Mouse (Mus musculus) heart, postnatal 0 days (tissue): Measurements from ENCODE around the gene Sipa1l3. TPM values are rescaled to one million over a fixed set of nuclear protein-coding genes. Genes with fewer than 3 reads are reported as not detected.
A peak's percentile ranks its signal among the peaks of the same experiment; 100 is the strongest.

Experiments
- ATAC-seq: fragments of 200-750 bp; cut with Nextera tagmentation; 2 replicates; pipeline ENCODE4 v1.8.0; 2017; ENCODE audit warnings: low read depth, moderate number of reproducible peaks, moderate library complexity; ENCODE audit not compliant: insufficient read depth
- DNase-seq: peaks from one replicate; pipeline ENCODE4 v3.0.0-alpha.2; 2016; ENCODE audit warnings: low spot score
- H3K27ac ChIP-seq: fragments of 300-500 bp; sonication (generic); 2 replicates; pipeline ENCODE4 v1.5.1; 2014; ENCODE audit warnings: low read depth, mild to moderate bottlenecking
- H3K27me3 ChIP-seq: fragments of 300-500 bp; sonication (generic); 2 replicates; pipeline ENCODE4 v1.6.1; 2014; ENCODE audit warnings: low read length, mixed read lengths; ENCODE audit not compliant: control insufficient read depth, insufficient read depth
- H3K36me3 ChIP-seq: fragments of 300-500 bp; sonication (generic); replicated peaks from 2 replicates; pipeline ENCODE4 v1.6.1; 2014; ENCODE audit warnings: low read length, mixed read lengths; ENCODE audit not compliant: control insufficient read depth, insufficient read depth
- H3K4me1 ChIP-seq: fragments of 300-500 bp; sonication (generic); 2 replicates; pipeline ENCODE4 v1.6.1; 2014; ENCODE audit warnings: antibody characterized with exemption; ENCODE audit not compliant: control insufficient read depth, insufficient read depth
- H3K4me2 ChIP-seq: fragments of 300-500 bp; sonication (generic); 2 replicates; pipeline ENCODE4 v1.6.1; 2014; ENCODE audit warnings: low read depth, mild to moderate bottlenecking, low read length, moderate library complexity
- H3K4me3 ChIP-seq: fragments of 300-500 bp; sonication (generic); 2 replicates; pipeline ENCODE4 v1.5.1; 2014; ENCODE audit warnings: low read depth, low read length
- H3K9ac ChIP-seq: fragments of 300-500 bp; sonication (generic); replicated peaks from 2 replicates; pipeline ENCODE4 v1.6.1; 2014; ENCODE audit warnings: low read depth, low read length, mixed read lengths
- H3K9me3 ChIP-seq: fragments of 300-500 bp; sonication (generic); replicated peaks from 2 replicates; pipeline ENCODE4 v1.6.1; 2016; ENCODE audit warnings: low read length; ENCODE audit not compliant: control insufficient read depth
- CTCF ChIP-seq: IDR thresholded peaks from 2 replicates; pipeline ENCODE4 v1.5.1; 2016; ENCODE audit warnings: antibody characterized with exemption, control low read depth, low read depth
- EP300 ChIP-seq: IDR thresholded peaks from 2 replicates; pipeline ENCODE4 v1.6.1; 2016; ENCODE audit warnings: antibody characterized with exemption, low read depth
- WGBS: fragments of 180-500 bp; shearing (Covaris S2); extraction: QIAGEN DNeasy Blood & Tissue Kit; methylation state at CpG from one replicate; pipeline ENCODE4 v1.1.7; 2014; 5-methylcytosine and 5-hydroxymethylcytosine counted together
- polyA plus RNA-seq: library from polyadenylated mRNA; unstranded; fragments of >200 nt; fragmentation: Nextera tagmentation; extraction: Ambion mirVana; gene quantifications from 2 replicates; pipeline ENCODE4 v1.2.1, GENCODE M21; 2015
- total RNA-seq: library from RNA; depleted of rRNA; stranded (reverse); fragments of >200 nt; gene quantifications from 2 replicates; pipeline ENCODE4 v1.2.3, GENCODE M21; 2014; ENCODE audit warnings: low replicate concordance

The Sipa1l3 gene
- total and polyA plus RNA-seq, 2 experiments from 2014 or later: 1.7 to 16.2 TPM

- H3K9me3 ChIP-seq: no peaks in the 10 kb centered on the region
- peak; percentile 41 for DNase-seq
- H3K36me3 ChIP-seq: no peaks in the 10 kb centered on the region
- peak overlapping the region; percentile 22; the same call in 1 of the 2 replicates for H3K4me2 ChIP-seq
- 0 out of 2 replicates have a peak, but pooled peaks cover 1% of the 10 kb centered on the region for H3K27me3 ChIP-seq
- no peak for TF ChIP-seq CTCF
- TF ChIP-seq EP300: no peak
- peak; percentile 4; the same call in 1 of the 2 replicates for ATAC-seq
- H3K4me3 ChIP-seq: no peak overlapping the region
- H3K9ac ChIP-seq: no peak overlapping the region
- H3K27ac ChIP-seq: peak overlapping the region; percentile 64
- peaks cover 15% of the 10 kb centered on the region; the same call in 1 of the 2 replicates for H3K4me1 ChIP-seq
- WGBS: 28% methylated on average over 8 of the region's 8 CpGs
Observed at GRCm38 (mm10) chr7:29292458-29293098, 225.9 kb downstream of the Sipa1l3 start.

DNA sequence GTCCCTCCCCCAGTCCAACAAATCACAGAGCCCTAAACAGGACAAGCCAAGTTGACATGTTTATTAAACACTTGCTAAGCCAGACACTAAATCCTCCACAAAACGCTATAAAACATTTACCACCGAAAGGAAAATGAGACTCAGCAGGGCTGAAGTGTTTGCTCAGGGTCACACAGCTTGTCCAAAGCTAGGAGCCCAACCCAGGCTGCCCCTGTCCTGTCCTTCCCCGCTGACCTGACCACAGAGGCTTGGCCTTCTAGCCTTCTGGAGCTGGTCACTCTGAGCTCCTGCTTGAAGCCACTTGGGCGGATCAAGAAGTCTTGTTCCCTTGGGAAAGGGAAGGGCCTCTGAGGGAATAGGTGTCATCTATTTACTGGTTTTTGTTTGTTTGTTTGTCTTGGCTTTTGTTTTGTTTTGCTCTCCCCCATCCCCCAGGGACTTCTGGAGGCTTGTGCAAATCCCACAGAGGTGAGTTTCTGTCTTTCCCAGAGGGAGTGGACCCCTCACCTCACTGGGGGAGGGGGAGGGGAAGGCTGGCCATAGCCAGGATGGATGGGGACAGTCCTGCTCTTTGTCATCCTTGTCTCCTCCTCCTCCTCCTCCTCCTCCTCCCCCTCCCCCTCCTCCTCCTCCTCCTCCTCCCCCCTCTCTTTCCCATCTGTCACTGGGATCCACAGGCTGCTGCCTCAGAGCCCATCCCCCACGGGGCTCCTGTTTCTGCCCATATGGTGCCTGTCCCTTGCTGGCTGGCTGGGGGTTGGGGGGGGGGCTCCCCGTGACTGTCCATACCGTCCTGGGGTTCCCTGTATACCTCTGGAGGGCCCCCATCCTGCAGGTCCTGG lies 226.6 kb downstream of the Sipa1l3 start:
- TF ChIP-seq EP300: no peak
- TF ChIP-seq CTCF: no peak
- 46% methylated on average over 6 of the region's 7 CpGs for WGBS
- no peaks in the 10 kb centered on the region for H3K36me3 ChIP-seq
- peak overlapping the region; percentile 64 for H3K27ac ChIP-seq
- H3K4me3 ChIP-seq: no peak overlapping the region
- ATAC-seq (0 out of 2 replicates have a peak, but pooled peaks have one; percentile 4), DNase-seq (no peak)
- peak overlapping the region; percentile 68; the same call in 1 of the 2 replicates for H3K4me2 ChIP-seq
- H3K4me1 ChIP-seq: peaks cover 15% of the 10 kb centered on the region; the same call in 1 of the 2 replicates
- no peaks in the 10 kb centered on the region for H3K9me3 ChIP-seq
- H3K27me3 ChIP-seq: no peaks in the 10 kb centered on the region
- no peak overlapping the region for H3K9ac ChIP-seq

- Histone ChIP-seq H3K4me2 (peak overlapping the region; percentile 68), H3K27me3 (no peaks in the 10 kb centered on the region), H3K9ac (no peak overlapping the region), H3K9me3 (no peaks in the 10 kb centered on the region), H3K27ac (peak overlapping the region; percentile 62), H3K4me1 (peaks cover 15% of the 10 kb centered on the region; the same call in 1 of the 2 replicates), H3K4me3 (no peak overlapping the region), H3K36me3 (no peaks in the 10 kb centered on the region)
- 71% methylated on average over 11 of the region's 11 CpGs for WGBS
- TF ChIP-seq EP300 (no peak), CTCF (no peak)
- DNase-seq (no peak), ATAC-seq (no peak)
Observed at GRCm38 (mm10) chr7:29290691-29291485, 227.6 kb downstream of the Sipa1l3 start.

DNA sequence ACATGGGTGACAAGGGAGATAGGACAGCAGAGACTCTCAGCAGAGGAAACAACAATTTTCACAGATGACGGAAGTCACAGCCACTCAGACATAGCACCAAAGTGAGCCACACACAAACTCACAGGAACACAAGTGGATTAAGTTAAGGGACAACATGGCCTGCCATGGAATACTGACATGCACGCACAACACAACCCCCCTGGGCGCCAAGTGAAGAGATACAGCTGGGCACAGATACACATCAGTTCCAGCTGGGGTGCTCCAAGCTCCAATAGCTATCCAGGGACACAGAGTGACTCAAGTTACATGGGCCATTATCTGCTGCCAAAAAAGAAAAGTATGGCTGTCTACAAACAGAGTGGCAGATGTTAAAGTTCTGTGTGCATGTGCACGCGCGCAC lies 228.6 kb downstream of the Sipa1l3 start:
- Histone ChIP-seq H3K4me2 (peak overlapping the region; percentile 68), H3K9me3 (no peaks in the 10 kb centered on the region), H3K27me3 (no peaks in the 10 kb centered on the region), H3K27ac (peak overlapping the region; percentile 62), H3K4me1 (peaks cover 15% of the 10 kb centered on the region; the same call in 1 of the 2 replicates), H3K36me3 (no peaks in the 10 kb centered on the region), H3K9ac (0 out of 2 replicates have a peak overlapping the region, but pooled peaks have one; percentile 36), H3K4me3 (peak overlapping the region; percentile 54)
- ATAC-seq: no peak
- no peak for DNase-seq
- no peak for TF ChIP-seq EP300
- TF ChIP-seq CTCF: no peak
- WGBS: 74% methylated on average over 6 of the region's 6 CpGs
